Mouse (Mus musculus) lung, postnatal 10 days (tissue): ENCODE data around the gene Olfr615.
"Not testable (repeated sequence)": the region's sequence is repeated elsewhere in the genome, so short reads cannot be mapped to it uniquely, and the experiment has no call there.

Source experiments
- DNase-seq: peaks from one replicate; pipeline ENCODE4 v3.0.0; 2021

The Olfr615 gene

GRCm38 (mm10) chr7:103555779-103556178 is at the start of gene Olfr615:
TSS of gene Olfr615 (plus strand) at chr7:103556079.
- no peak for DNase-seq

- DNase-seq, result no peak
These were observed 43.9 kb upstream of the Olfr615 start, which contains the start of gene Olfr610 for GRCm38 (mm10) chr7:103512022-103512421. TSS of gene Olfr610 (minus strand) at chr7:103512122.

DNA sequence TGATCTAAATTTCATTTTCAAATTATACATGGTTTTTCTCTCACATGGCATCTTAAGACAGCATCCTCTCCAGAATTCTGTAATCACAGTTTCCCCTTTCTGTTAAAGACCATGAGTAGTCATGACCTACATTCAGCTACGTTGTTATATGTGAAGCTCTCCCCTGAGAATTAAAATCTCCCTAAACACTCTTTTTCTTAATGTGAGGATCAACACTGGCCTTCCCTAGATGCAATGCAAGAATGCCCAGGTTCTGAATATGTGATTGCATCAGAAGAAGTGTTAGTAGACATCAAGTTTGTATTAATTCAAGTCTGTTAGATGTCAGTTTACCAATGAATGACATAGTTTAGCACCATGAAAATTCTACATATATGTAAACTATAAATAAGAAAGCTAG is 35.1 kb upstream of the Olfr615 start, which contains the start of gene Olfr611:
Olfr611 (minus strand) TSS at position 101 of the 400 bp plus-strand sequence.
- not testable (repeated sequence) for DNase-seq

GRCm38 (mm10) chr7:103542617-103543016 is 13.3 kb upstream of the Olfr615 start, which contains the start of gene Olfr612:
TSS of gene Olfr612 (minus strand) at chr7:103542717.
- DNase-seq, result not testable (repeated sequence)

- DNase-seq, result no peak
These were observed 8.1 kb upstream of the Olfr615 start, which contains the start of gene Olfr613 for GRCm38 (mm10) chr7:103547774-103548173. TSS of gene Olfr613 (plus strand) at chr7:103548074.

- no peak for DNase-seq
These were observed 13.2 kb downstream of the Olfr615 start, which contains the start of gene Olfr616 for GRCm38 (mm10) chr7:103569043-103569442. TSS of gene Olfr616 (minus strand) at chr7:103569143.

GRCm38 (mm10) chr7:103572761-103573160 is 16.9 kb downstream of the Olfr615 start, which contains the start of gene Olfr617:
TSS of gene Olfr617 (plus strand) at chr7:103573061.
- DNase-seq, result no peak

DNA sequence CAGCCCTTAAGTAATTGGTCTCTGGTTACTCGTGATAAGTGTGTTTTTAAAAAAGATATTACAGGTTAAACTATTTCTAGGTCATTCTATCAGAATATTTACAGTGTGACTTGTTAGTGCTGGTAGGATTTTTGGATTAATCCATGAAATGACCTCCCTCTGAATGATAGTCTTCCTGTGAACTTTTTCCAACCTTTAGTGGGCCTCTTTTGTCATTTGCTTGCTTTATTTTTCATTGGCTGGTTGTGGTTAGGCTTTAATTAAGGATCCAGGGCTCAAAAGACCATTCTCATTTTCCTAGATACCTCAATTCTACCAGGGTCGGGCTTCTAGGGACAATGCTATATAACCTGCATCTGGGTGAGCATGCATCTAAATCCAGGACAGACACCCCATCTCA is 33.9 kb downstream of the Olfr615 start, which contains the start of gene Olfr618:
Olfr618 (plus strand) TSS at position 301 of the 400 bp plus-strand sequence.
- DNase-seq, result no peak

DNA sequence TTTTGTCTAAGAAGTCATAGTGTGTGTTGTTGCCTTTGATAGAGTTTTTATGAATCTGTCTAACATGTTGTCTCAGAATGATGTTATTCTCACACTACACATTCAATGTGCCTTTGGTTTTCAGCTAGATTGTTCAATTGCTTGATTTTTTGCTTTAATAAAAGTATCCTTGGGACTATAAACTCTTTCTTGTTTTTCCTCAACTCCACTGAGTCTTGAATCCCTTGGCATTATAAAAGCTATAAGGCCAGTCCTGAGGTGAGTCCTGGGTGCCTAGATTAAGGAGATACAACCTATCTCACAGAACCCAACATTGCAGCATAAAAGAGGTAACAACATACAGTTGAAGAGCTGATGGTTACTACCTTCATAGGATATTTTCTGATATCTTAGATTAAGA is 44.4 kb downstream of the Olfr615 start, which contains the start of gene Olfr619:
Olfr619 (plus strand) TSS at position 301 of the 400 bp plus-strand sequence.
- no peak for DNase-seq

GRCm38 (mm10) chr7:103607425-103607824 is 51.5 kb downstream of the Olfr615 start:
- DNase-seq, result no peak

GRCm38 (mm10) chr7:103612434-103612833 is 56.6 kb downstream of the Olfr615 start, which contains the start of gene Olfr620:
TSS of gene Olfr620 (minus strand) at chr7:103612534.
- no peak for DNase-seq
